Mouse (Mus musculus): ENCODE measurements around the gene Ms4a10. TPM values are rescaled to one million over a fixed set of nuclear protein-coding genes. Genes with fewer than 3 reads are reported as not detected.

Gene Ms4a10
- polyA plus RNA-seq, 1 experiment from 2014 or later, result not detected

GRCm38 (mm10) chr19:10988563-10988962 lies 14.1 kb upstream of the Ms4a10 start:
- H3K4me1 ChIP-seq (ENCODE audit: control insufficient read depth, insufficient read depth, low read length), result no peaks in the 10 kb centered on the region
- H3K9me3 ChIP-seq (ENCODE audit: control insufficient read depth, low read length), result no peaks in the 10 kb centered on the region
- no peaks in the 10 kb centered on the region for H3K27me3 ChIP-seq (ENCODE audit: control insufficient read depth, insufficient read depth, low read length)
- no peak overlapping the region for H3K4me3 ChIP-seq (ENCODE audit: low read depth, low read length)
- H3K27ac ChIP-seq (ENCODE audit: low read depth, low read length), result no peak overlapping the region
- H3K9ac ChIP-seq (ENCODE audit: low read length), result no peak overlapping the region
- no peak for DNase-seq (ENCODE audit: low spot score)
- H3K4me2 ChIP-seq (ENCODE audit: low read depth), result no peak overlapping the region
- ATAC-seq (ENCODE audit: insufficient read depth, low FRiP score, low TSS enrichment), result no peak
- H3K36me3 ChIP-seq (ENCODE audit: control insufficient read depth, insufficient read depth, low read length), result no peaks in the 10 kb centered on the region
- WGBS, result 88% methylated on average over 1 of the region's 1 CpGs

- ATAC-seq (ENCODE audit: insufficient read depth, low FRiP score, low TSS enrichment), result no peak
- Histone ChIP-seq H3K4me3 (ENCODE audit: low read depth, low read length) (no peak overlapping the region), H3K36me3 (ENCODE audit: control insufficient read depth, insufficient read depth, low read length) (no peaks in the 10 kb centered on the region), H3K27me3 (ENCODE audit: control insufficient read depth, insufficient read depth, low read length) (no peaks in the 10 kb centered on the region), H3K9me3 (ENCODE audit: control insufficient read depth, low read length) (no peaks in the 10 kb centered on the region), H3K27ac (ENCODE audit: low read depth, low read length) (no peak overlapping the region), H3K4me2 (ENCODE audit: low read depth) (no peak overlapping the region), H3K4me1 (ENCODE audit: control insufficient read depth, insufficient read depth, low read length) (no peaks in the 10 kb centered on the region), H3K9ac (ENCODE audit: low read length) (no peak overlapping the region)
- WGBS, result 87% methylated on average over 4 of the region's 4 CpGs
- DNase-seq (ENCODE audit: low spot score), result no peak
Observed at GRCm38 (mm10) chr19:10985889-10986288, 11.4 kb upstream of the Ms4a10 start.

GRCm38 (mm10) chr19:10984551-10984950 lies 10.1 kb upstream of the Ms4a10 start:
- Histone ChIP-seq H3K36me3 (ENCODE audit: control insufficient read depth, insufficient read depth, low read length) (no peaks in the 10 kb centered on the region), H3K4me1 (ENCODE audit: control insufficient read depth, insufficient read depth, low read length) (no peaks in the 10 kb centered on the region), H3K9me3 (ENCODE audit: control insufficient read depth, low read length) (no peaks in the 10 kb centered on the region), H3K4me2 (ENCODE audit: low read depth) (no peak overlapping the region), H3K27ac (ENCODE audit: low read depth, low read length) (no peak overlapping the region), H3K27me3 (ENCODE audit: control insufficient read depth, insufficient read depth, low read length) (no peaks in the 10 kb centered on the region), H3K4me3 (ENCODE audit: low read depth, low read length) (no peak overlapping the region), H3K9ac (ENCODE audit: low read length) (no peak overlapping the region)
- ATAC-seq (ENCODE audit: insufficient read depth, low FRiP score, low TSS enrichment) (no peak), DNase-seq (ENCODE audit: low spot score) (no peak)
- WGBS, result 77% methylated on average over 13 of the region's 13 CpGs

GRCm38 (mm10) chr19:10983146-10983545 lies 8.7 kb upstream of the Ms4a10 start:
- Histone ChIP-seq H3K27ac (ENCODE audit: low read depth, low read length) (no peak overlapping the region), H3K4me2 (ENCODE audit: low read depth) (no peak overlapping the region), H3K27me3 (ENCODE audit: control insufficient read depth, insufficient read depth, low read length) (no peaks in the 10 kb centered on the region), H3K9me3 (ENCODE audit: control insufficient read depth, low read length) (no peaks in the 10 kb centered on the region), H3K9ac (ENCODE audit: low read length) (no peak overlapping the region), H3K36me3 (ENCODE audit: control insufficient read depth, insufficient read depth, low read length) (no peaks in the 10 kb centered on the region), H3K4me1 (ENCODE audit: control insufficient read depth, insufficient read depth, low read length) (no peaks in the 10 kb centered on the region), H3K4me3 (ENCODE audit: low read depth, low read length) (no peak overlapping the region)
- WGBS, result 28% methylated on average over 14 of the region's 14 CpGs
- ATAC-seq (ENCODE audit: insufficient read depth, low FRiP score, low TSS enrichment) (no peak), DNase-seq (ENCODE audit: low spot score) (peak; percentile 49)

GRCm38 (mm10) chr19:10980210-10980609 lies 5.7 kb upstream of the Ms4a10 start:
- Histone ChIP-seq H3K4me1 (ENCODE audit: control insufficient read depth, insufficient read depth, low read length) (no peaks in the 10 kb centered on the region), H3K4me3 (ENCODE audit: low read depth, low read length) (no peak overlapping the region), H3K36me3 (ENCODE audit: control insufficient read depth, insufficient read depth, low read length) (no peaks in the 10 kb centered on the region), H3K9me3 (ENCODE audit: control insufficient read depth, low read length) (no peaks in the 10 kb centered on the region), H3K4me2 (ENCODE audit: low read depth) (no peak overlapping the region), H3K9ac (ENCODE audit: low read length) (no peak overlapping the region), H3K27me3 (ENCODE audit: control insufficient read depth, insufficient read depth, low read length) (no peaks in the 10 kb centered on the region), H3K27ac (ENCODE audit: low read depth, low read length) (no peak overlapping the region)
- ATAC-seq (ENCODE audit: insufficient read depth, low FRiP score, low TSS enrichment) (no peak), DNase-seq (ENCODE audit: low spot score) (no peak)
- 87% methylated on average over 5 of the region's 5 CpGs for WGBS

- WGBS, result 16% methylated on average over 18 of the region's 18 CpGs
- ATAC-seq (ENCODE audit: insufficient read depth, low FRiP score, low TSS enrichment), result peak; percentile 67; the same call in 1 of the 2 replicates
- no peak overlapping the region for H3K4me3 ChIP-seq (ENCODE audit: low read depth, low read length)
Observed at GRCm38 (mm10) chr19:10979184-10980168, 5.0 kb upstream of the Ms4a10 start.

GRCm38 (mm10) chr19:10976318-10976717 lies 1.8 kb upstream of the Ms4a10 start:
- no peaks in the 10 kb centered on the region for H3K4me1 ChIP-seq (ENCODE audit: control insufficient read depth, insufficient read depth, low read length)
- no peak overlapping the region for H3K27ac ChIP-seq (ENCODE audit: low read depth, low read length)
- no peak overlapping the region for H3K4me2 ChIP-seq (ENCODE audit: low read depth)
- 55% methylated on average over 4 of the region's 4 CpGs for WGBS
- no peak for DNase-seq (ENCODE audit: low spot score)
- no peaks in the 10 kb centered on the region for H3K27me3 ChIP-seq (ENCODE audit: control insufficient read depth, insufficient read depth, low read length)
- no peaks in the 10 kb centered on the region for H3K36me3 ChIP-seq (ENCODE audit: control insufficient read depth, insufficient read depth, low read length)
- no peak overlapping the region for H3K4me3 ChIP-seq (ENCODE audit: low read depth, low read length)
- ATAC-seq (ENCODE audit: insufficient read depth, low FRiP score, low TSS enrichment), result no peak
- no peaks in the 10 kb centered on the region for H3K9me3 ChIP-seq (ENCODE audit: control insufficient read depth, low read length)
- H3K9ac ChIP-seq (ENCODE audit: low read length), result no peak overlapping the region

More at GRCm38 (mm10) chr19:10979184-10980168, 5.0 kb upstream of the Ms4a10 start:
- Histone ChIP-seq H3K4me1 (ENCODE audit: control insufficient read depth, insufficient read depth, low read length) (no peaks in the 10 kb centered on the region), H3K36me3 (ENCODE audit: control insufficient read depth, insufficient read depth, low read length) (no peaks in the 10 kb centered on the region), H3K27me3 (ENCODE audit: control insufficient read depth, insufficient read depth, low read length) (no peaks in the 10 kb centered on the region), H3K9me3 (ENCODE audit: control insufficient read depth, low read length) (no peaks in the 10 kb centered on the region), H3K4me2 (ENCODE audit: low read depth) (peak overlapping the region; percentile 17; the same call in 1 of the 2 replicates), H3K27ac (ENCODE audit: low read depth, low read length) (no peak overlapping the region), H3K9ac (ENCODE audit: low read length) (0 out of 2 replicates have a peak overlapping the region, but pooled peaks have one; percentile 15)
- DNase-seq (ENCODE audit: low spot score), result peak; percentile 75

GRCm38 (mm10) chr19:10975187-10975586 lies 717 bp upstream of the Ms4a10 start:
- DNase-seq (ENCODE audit: low spot score), result no peak
- Histone ChIP-seq H3K4me2 (ENCODE audit: low read depth) (no peak overlapping the region), H3K4me3 (ENCODE audit: low read depth, low read length) (no peak overlapping the region), H3K9ac (ENCODE audit: low read length) (no peak overlapping the region), H3K36me3 (ENCODE audit: control insufficient read depth, insufficient read depth, low read length) (no peaks in the 10 kb centered on the region), H3K27ac (ENCODE audit: low read depth, low read length) (no peak overlapping the region), H3K27me3 (ENCODE audit: control insufficient read depth, insufficient read depth, low read length) (no peaks in the 10 kb centered on the region), H3K4me1 (ENCODE audit: control insufficient read depth, insufficient read depth, low read length) (no peaks in the 10 kb centered on the region), H3K9me3 (ENCODE audit: control insufficient read depth, low read length) (no peaks in the 10 kb centered on the region)
- ATAC-seq (ENCODE audit: insufficient read depth, low FRiP score, low TSS enrichment), result no peak
- WGBS, result 81% methylated on average over 2 of the region's 2 CpGs

GRCm38 (mm10) chr19:10973187-10973586 lies 1.3 kb downstream of the Ms4a10 start:
- ATAC-seq (ENCODE audit: insufficient read depth, low FRiP score, low TSS enrichment), result no peak
- Histone ChIP-seq H3K9ac (ENCODE audit: low read length) (no peak overlapping the region), H3K27me3 (ENCODE audit: control insufficient read depth, insufficient read depth, low read length) (no peaks in the 10 kb centered on the region), H3K27ac (ENCODE audit: low read depth, low read length) (no peak overlapping the region), H3K4me2 (ENCODE audit: low read depth) (no peak overlapping the region), H3K4me1 (ENCODE audit: control insufficient read depth, insufficient read depth, low read length) (no peaks in the 10 kb centered on the region), H3K36me3 (ENCODE audit: control insufficient read depth, insufficient read depth, low read length) (no peaks in the 10 kb centered on the region), H3K4me3 (ENCODE audit: low read depth, low read length) (no peak overlapping the region), H3K9me3 (ENCODE audit: control insufficient read depth, low read length) (no peaks in the 10 kb centered on the region)
- WGBS, result 40% methylated on average over 2 of the region's 2 CpGs
- DNase-seq (ENCODE audit: low spot score), result no peak

All from neural tube, embryonic 11.5 days (tissue).